Mouse (Mus musculus) ES-Bruce4 (cell line): ENCODE data around the gene Elf4.

Experiments used
- CTCF ChIP-seq: IDR thresholded peaks from one replicate; pipeline ENCODE4 v1.8.1; 2011; ENCODE audit warnings: low read depth, low read length
- POLR2A ChIP-seq: IDR thresholded peaks from one replicate; pipeline ENCODE4 v1.8.1; 2011; ENCODE audit warnings: low read length; ENCODE audit not compliant: insufficient read depth

DNA sequence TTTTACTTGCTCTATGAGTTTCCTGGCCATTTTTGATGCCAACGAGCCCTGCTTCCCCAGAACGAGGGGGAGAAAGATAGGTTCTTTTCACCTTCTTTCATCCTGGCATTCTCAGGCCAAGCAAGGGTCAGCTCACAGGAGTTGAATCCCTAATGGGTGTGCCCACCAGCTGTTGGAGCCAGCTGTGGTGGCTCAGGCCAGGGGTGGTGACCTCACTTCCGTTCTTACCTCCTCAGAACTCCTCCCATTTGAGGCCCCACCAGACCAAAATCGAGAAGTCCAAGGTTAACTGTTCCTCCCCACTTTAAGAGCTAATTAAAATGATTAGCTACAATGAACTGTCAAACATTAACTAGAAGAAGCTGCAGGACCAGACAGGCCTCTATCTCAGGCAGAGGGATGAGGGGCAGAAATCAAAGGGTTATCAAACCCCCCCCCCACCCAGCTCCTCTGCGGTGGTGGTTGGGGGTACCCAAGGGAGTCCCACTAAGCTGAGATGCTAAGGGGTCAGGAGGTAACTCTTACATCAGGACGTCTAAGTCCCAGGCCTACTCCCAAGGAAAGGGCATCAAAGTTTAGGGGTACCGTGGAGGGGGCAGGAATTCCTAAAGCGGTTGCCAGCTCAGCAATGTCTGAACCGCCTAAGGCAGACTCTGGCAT lies 10.6 kb downstream of the Elf4 start:
- TF ChIP-seq CTCF (no peak), POLR2A (no peak)
